Mouse (Mus musculus) right cerebral cortex, adult 2 months (tissue): ENCODE results near the gene Trh.
A peak's percentile ranks its signal among the peaks of the same experiment; 100 is the strongest.

Experiments used
- DNase-seq, 2 experiments: peaks; one replicate each; pipeline ENCODE4 v3.0.0; 2021 to 2022; ENCODE audit warnings: low spot score in 2 of 2

The Trh gene

GRCm38 (mm10) chr6:92244591-92244990 is at the start of gene Trh:
TSS of gene Trh (minus strand) at chr6:92244650.
- DNase-seq: no peak

GRCm38 (mm10) chr6:92290826-92291225 is 46.4 kb upstream of the Trh start:
- DNase-seq: no peak

GRCm38 (mm10) chr6:92286889-92287288 is 42.4 kb upstream of the Trh start:
- no peak for DNase-seq

GRCm38 (mm10) chr6:92286258-92286888 is 41.9 kb upstream of the Trh start:
- DNase-seq: peak; percentile 85 to 86

GRCm38 (mm10) chr6:92285559-92285958 is 41.1 kb upstream of the Trh start:
- no peak for DNase-seq

- no peak for DNase-seq
Observed at GRCm38 (mm10) chr6:92277179-92277578, 32.7 kb upstream of the Trh start.

GRCm38 (mm10) chr6:92273652-92274322 is 29.3 kb upstream of the Trh start:
- DNase-seq: no peak

- no peak for DNase-seq
Observed at GRCm38 (mm10) chr6:92272601-92273000, 28.2 kb upstream of the Trh start.

- DNase-seq: peak; percentile 78 to 81
Observed at GRCm38 (mm10) chr6:92269019-92269418, 24.6 kb upstream of the Trh start.

- DNase-seq: no peak
Observed at GRCm38 (mm10) chr6:92268001-92268400, 23.6 kb upstream of the Trh start.

GRCm38 (mm10) chr6:92261162-92261843 is 16.9 kb upstream of the Trh start:
- DNase-seq: no peak

GRCm38 (mm10) chr6:92255346-92255745 is 10.9 kb upstream of the Trh start:
- no peak for DNase-seq

GRCm38 (mm10) chr6:92253253-92253870 is 8.9 kb upstream of the Trh start:
- no peak for DNase-seq

- no peak for DNase-seq
Observed at GRCm38 (mm10) chr6:92247215-92247919, 2.9 kb upstream of the Trh start.

- DNase-seq: no peak
Observed at GRCm38 (mm10) chr6:92246335-92246734, 1.9 kb upstream of the Trh start.

- peak; percentile 56 to 61 for DNase-seq
Observed at GRCm38 (mm10) chr6:92241178-92241906, 3.1 kb downstream of the Trh start.

- DNase-seq: no peak
Observed at GRCm38 (mm10) chr6:92235036-92235435, 9.4 kb downstream of the Trh start.

- DNase-seq: no peak
Observed at GRCm38 (mm10) chr6:92231762-92232161, 12.7 kb downstream of the Trh start.

GRCm38 (mm10) chr6:92231356-92231755 is 13.1 kb downstream of the Trh start:
- DNase-seq: no peak

GRCm38 (mm10) chr6:92229586-92229985 is 14.9 kb downstream of the Trh start:
- no peak for DNase-seq

- DNase-seq: no peak
Observed at GRCm38 (mm10) chr6:92229103-92229502, 15.3 kb downstream of the Trh start.
